Mouse (Mus musculus): ENCODE measurements at regions not wholly inside any gene's neighbourhood (a gene's known extent, or its start where the extent isn't known, plus 50 kb on each side); places are given as distances from the start of the nearest gene placed in this dataset.

GRCm38 (mm10) chr9:111963405-111964037 is 272.2 kb downstream of the Arpp21 start:
- Histone ChIP-seq H3K9ac (ENCODE audit: insufficient read depth, low read depth, low read length, poor library complexity, severe bottlenecking) (no peak overlapping the region), H3K4me3 (ENCODE audit: insufficient read depth in 1 of 2, low read depth in 1 of 2, low read length in 2 of 2, poor library complexity in 1 of 2, severe bottlenecking in 1 of 2) (no peak overlapping the region), H3K4me1 (ENCODE audit: control insufficient read depth in 2 of 2, insufficient read depth in 2 of 2, low read length in 2 of 2, poor library complexity in 1 of 2) (no peaks in the 10 kb centered on the region), H3K36me3 (ENCODE audit: control insufficient read depth, insufficient read depth, low read length, poor library complexity, severe bottlenecking) (no peaks in the 10 kb centered on the region), H3K9me3 (ENCODE audit: control insufficient read depth, insufficient read depth, low read depth, low read length) (no peaks in the 10 kb centered on the region), H3K27ac (ENCODE audit: insufficient read depth, low read depth, low read length, poor library complexity, severe bottlenecking) (no peak overlapping the region)
- in situ Hi-C loops (cut with MboI; ENCODE audit: low sequenced_read_pairs in 2 of 2, unreplicated experiment in 2 of 2), result no loop called here
- DNase-seq (ENCODE audit: low read depth, low spot score), result no peak
- no peak for TF ChIP-seq ZC3H11A (IDR thresholded peaks at IDR 0.05; ENCODE audit: borderline replicate concordance, low read depth, low read length)
- no peak for TF ChIP-seq HCFC1 (IDR thresholded peaks at IDR 0.05; ENCODE audit: borderline replicate concordance, insufficient read depth, low read length)
- TF ChIP-seq ZNF384 (IDR thresholded peaks at IDR 0.05; ENCODE audit: low read depth, low read length), result no peak
- TF ChIP-seq CHD2 (IDR thresholded peaks at IDR 0.05; ENCODE audit: low read depth, low read length), result no peak
- no peak for TF ChIP-seq MAFK (IDR thresholded peaks at IDR 0.05; ENCODE audit: insufficient read depth, low read depth, low read length)

- Histone ChIP-seq H3K36me3 (ENCODE audit: control insufficient read depth, insufficient read depth, low read length, poor library complexity, severe bottlenecking) (no peaks in the 10 kb centered on the region), H3K27ac (ENCODE audit: insufficient read depth, low read depth, low read length, poor library complexity, severe bottlenecking) (no peak overlapping the region), H3K4me3 (ENCODE audit: insufficient read depth in 1 of 2, low read depth in 1 of 2, low read length in 2 of 2, poor library complexity in 1 of 2, severe bottlenecking in 1 of 2) (no peak overlapping the region), H3K4me1 (ENCODE audit: control insufficient read depth in 2 of 2, insufficient read depth in 2 of 2, low read length in 2 of 2, poor library complexity in 1 of 2) (no peaks in the 10 kb centered on the region), H3K9ac (ENCODE audit: insufficient read depth, low read depth, low read length, poor library complexity, severe bottlenecking) (no peak overlapping the region), H3K9me3 (ENCODE audit: control insufficient read depth, insufficient read depth, low read depth, low read length) (no peaks in the 10 kb centered on the region)
- peak; percentile 25 for DNase-seq (ENCODE audit: low read depth, low spot score)
- TF ChIP-seq MAFK (IDR thresholded peaks at IDR 0.05; ENCODE audit: insufficient read depth, low read depth, low read length), result no peak
- TF ChIP-seq HCFC1 (IDR thresholded peaks at IDR 0.05; ENCODE audit: borderline replicate concordance, insufficient read depth, low read length), result no peak
- TF ChIP-seq ZNF384 (IDR thresholded peaks at IDR 0.05; ENCODE audit: low read depth, low read length), result 0 out of 2 replicates have a peak, but pooled peaks have one; percentile 36
- TF ChIP-seq CHD2 (IDR thresholded peaks at IDR 0.05; ENCODE audit: low read depth, low read length), result no peak
- TF ChIP-seq ZC3H11A (IDR thresholded peaks at IDR 0.05; ENCODE audit: borderline replicate concordance, low read depth, low read length), result peak; percentile 62
- in situ Hi-C loops (cut with MboI; ENCODE audit: low sequenced_read_pairs in 2 of 2, unreplicated experiment in 2 of 2), result no loop called here
These were observed 267.7 kb upstream of the Stac start for GRCm38 (mm10) chr9:111957799-111958198.

GRCm38 (mm10) chr9:111939271-111940067 is 249.3 kb upstream of the Stac start:
- in situ Hi-C loops (cut with MboI; ENCODE audit: low sequenced_read_pairs in 2 of 2, unreplicated experiment in 2 of 2), result no loop called here
- Histone ChIP-seq H3K4me1 (ENCODE audit: control insufficient read depth in 2 of 2, insufficient read depth in 2 of 2, low read length in 2 of 2, poor library complexity in 1 of 2) (no peaks in the 10 kb centered on the region), H3K27ac (ENCODE audit: insufficient read depth, low read depth, low read length, poor library complexity, severe bottlenecking) (no peak overlapping the region), H3K36me3 (ENCODE audit: control insufficient read depth, insufficient read depth, low read length, poor library complexity, severe bottlenecking) (no peaks in the 10 kb centered on the region), H3K9ac (ENCODE audit: insufficient read depth, low read depth, low read length, poor library complexity, severe bottlenecking) (no peak overlapping the region), H3K4me3 (ENCODE audit: insufficient read depth in 1 of 2, low read depth in 1 of 2, low read length in 2 of 2, poor library complexity in 1 of 2, severe bottlenecking in 1 of 2) (no peak overlapping the region), H3K9me3 (ENCODE audit: control insufficient read depth, insufficient read depth, low read depth, low read length) (no peaks in the 10 kb centered on the region)
- peak; percentile 20 for DNase-seq (ENCODE audit: low read depth, low spot score)
- TF ChIP-seq MAFK (IDR thresholded peaks at IDR 0.05; ENCODE audit: insufficient read depth, low read depth, low read length), result no peak
- TF ChIP-seq ZC3H11A (IDR thresholded peaks at IDR 0.05; ENCODE audit: borderline replicate concordance, low read depth, low read length), result no peak
- TF ChIP-seq ZNF384 (IDR thresholded peaks at IDR 0.05; ENCODE audit: low read depth, low read length), result no peak
- TF ChIP-seq HCFC1 (IDR thresholded peaks at IDR 0.05; ENCODE audit: borderline replicate concordance, insufficient read depth, low read length), result no peak
- TF ChIP-seq CHD2 (IDR thresholded peaks at IDR 0.05; ENCODE audit: low read depth, low read length), result no peak

GRCm38 (mm10) chr9:111932455-111932854 is 242.3 kb upstream of the Stac start:
- in situ Hi-C loops (cut with MboI; ENCODE audit: low sequenced_read_pairs in 2 of 2, unreplicated experiment in 2 of 2), result no loop called here
- no peak for DNase-seq (ENCODE audit: low read depth, low spot score)
- TF ChIP-seq MAFK (IDR thresholded peaks at IDR 0.05; ENCODE audit: insufficient read depth, low read depth, low read length) (no peak), ZC3H11A (IDR thresholded peaks at IDR 0.05; ENCODE audit: borderline replicate concordance, low read depth, low read length) (no peak), ZNF384 (IDR thresholded peaks at IDR 0.05; ENCODE audit: low read depth, low read length) (no peak), HCFC1 (IDR thresholded peaks at IDR 0.05; ENCODE audit: borderline replicate concordance, insufficient read depth, low read length) (no peak), CHD2 (IDR thresholded peaks at IDR 0.05; ENCODE audit: low read depth, low read length) (no peak)

More at GRCm38 (mm10) chr9:111932455-111932854, 242.3 kb upstream of the Stac start:
- Histone ChIP-seq H3K9ac (ENCODE audit: insufficient read depth, low read depth, low read length, poor library complexity, severe bottlenecking) (no peak overlapping the region), H3K4me1 (ENCODE audit: control insufficient read depth in 2 of 2, insufficient read depth in 2 of 2, low read length in 2 of 2, poor library complexity in 1 of 2) (no peaks in the 10 kb centered on the region), H3K4me3 (ENCODE audit: insufficient read depth in 1 of 2, low read depth in 1 of 2, low read length in 2 of 2, poor library complexity in 1 of 2, severe bottlenecking in 1 of 2) (no peak overlapping the region), H3K36me3 (ENCODE audit: control insufficient read depth, insufficient read depth, low read length, poor library complexity, severe bottlenecking) (no peaks in the 10 kb centered on the region), H3K9me3 (ENCODE audit: control insufficient read depth, insufficient read depth, low read depth, low read length) (no peaks in the 10 kb centered on the region), H3K27ac (ENCODE audit: insufficient read depth, low read depth, low read length, poor library complexity, severe bottlenecking) (no peak overlapping the region)

All from ES-E14 (cell line).